Mouse (Mus musculus): ENCODE results near the gene Arhgap29.

The Arhgap29 gene

DNA sequence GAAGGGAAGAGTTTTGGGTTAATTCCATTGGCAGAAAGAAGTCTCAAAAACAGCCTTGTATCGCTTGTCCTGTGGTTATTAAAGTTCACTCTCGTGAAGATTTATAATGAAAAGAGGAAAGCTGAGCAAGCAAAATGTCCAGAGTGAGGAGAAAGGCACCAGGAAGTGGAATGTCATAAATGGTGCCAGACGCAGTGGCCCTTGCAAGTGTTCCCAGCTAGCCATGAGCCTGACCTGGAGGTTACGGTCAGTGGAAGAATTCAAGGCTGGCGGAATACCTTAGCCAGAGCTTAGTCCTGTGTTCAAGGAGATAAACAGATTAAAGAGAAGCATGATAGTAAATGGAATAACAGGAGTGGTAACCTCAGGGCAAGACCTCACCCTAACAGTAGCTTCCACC, 66.8 kb downstream of the Arhgap29 start:
- DNase-seq: no peak

- no peak for DNase-seq
Observed at GRCm38 (mm10) chr3:122021029-122021652, 68.8 kb downstream of the Arhgap29 start.

GRCm38 (mm10) chr3:122022355-122022754, 70.0 kb downstream of the Arhgap29 start:
- DNase-seq: no peak

- no peak for DNase-seq
Observed at GRCm38 (mm10) chr3:122026676-122027075, 74.3 kb downstream of the Arhgap29 start.

DNA sequence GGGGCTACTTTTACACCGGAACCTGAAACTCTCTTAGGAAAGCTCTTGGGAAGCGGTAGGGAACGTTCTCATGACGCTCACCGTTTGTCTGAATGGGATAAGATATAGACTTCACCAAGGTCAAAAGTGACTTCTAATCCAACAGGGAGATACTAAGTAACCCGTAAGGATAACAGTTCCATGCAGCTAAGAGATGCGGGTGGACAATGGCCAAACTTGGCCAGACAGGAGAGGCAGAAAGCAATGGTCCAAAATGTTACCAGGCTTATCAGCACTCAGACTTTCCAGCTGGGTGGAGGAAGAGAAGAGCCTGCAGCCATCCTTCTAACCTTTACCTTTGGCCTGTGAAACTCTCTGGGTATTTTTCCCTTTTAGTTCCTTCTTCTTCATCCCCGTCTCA, 75.4 kb downstream of the Arhgap29 start:
- DNase-seq: no peak

DNA sequence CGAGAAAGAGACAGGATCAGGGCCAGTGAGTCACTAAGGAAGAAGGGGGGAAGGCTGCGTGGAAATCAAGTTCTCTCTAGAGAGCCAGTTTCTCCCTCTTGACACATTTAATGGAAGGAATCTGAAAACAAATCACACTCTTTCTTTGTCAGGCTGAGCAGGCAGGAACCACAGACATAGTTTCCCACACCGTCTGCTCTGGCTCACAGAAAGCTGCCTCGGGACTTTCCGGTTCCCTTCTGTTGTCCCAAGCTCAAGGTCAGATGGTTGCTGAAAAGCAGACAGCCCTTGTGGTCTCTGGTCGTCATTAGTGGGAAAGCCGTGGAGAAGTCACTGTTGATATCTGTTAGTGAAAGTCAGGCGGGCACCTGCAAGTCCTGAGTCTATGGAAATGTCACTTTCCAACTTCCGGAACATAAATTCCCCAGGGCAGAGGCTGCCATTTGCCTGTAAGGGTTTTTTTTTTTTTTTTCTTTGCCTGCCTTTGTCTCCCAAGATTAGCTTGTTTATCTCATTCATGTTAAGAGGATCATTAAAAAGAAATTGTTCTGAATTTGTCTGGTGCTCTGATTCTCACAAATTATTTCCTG, 81.0 kb downstream of the Arhgap29 start:
- DNase-seq: no peak

DNA sequence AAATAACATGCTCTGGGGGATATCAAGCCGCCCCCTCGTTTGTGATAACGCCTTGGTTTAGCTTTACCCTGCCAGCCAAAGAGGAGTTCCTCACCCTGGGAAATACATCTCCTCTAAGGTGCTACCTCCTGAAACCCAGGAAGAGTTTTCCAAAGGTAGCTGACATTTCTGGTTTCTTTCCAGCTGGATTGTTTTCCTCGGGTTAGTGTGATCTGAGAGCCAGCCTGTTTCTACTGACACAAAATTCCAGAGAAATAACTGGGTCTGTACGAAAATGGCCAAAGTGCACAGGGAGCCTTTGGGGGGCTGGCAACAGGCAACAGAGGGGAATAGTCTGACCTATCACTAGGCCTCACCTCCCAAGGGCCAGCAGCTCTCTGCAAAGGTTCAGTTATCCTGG, 81.9 kb downstream of the Arhgap29 start:
- DNase-seq: no peak

DNA sequence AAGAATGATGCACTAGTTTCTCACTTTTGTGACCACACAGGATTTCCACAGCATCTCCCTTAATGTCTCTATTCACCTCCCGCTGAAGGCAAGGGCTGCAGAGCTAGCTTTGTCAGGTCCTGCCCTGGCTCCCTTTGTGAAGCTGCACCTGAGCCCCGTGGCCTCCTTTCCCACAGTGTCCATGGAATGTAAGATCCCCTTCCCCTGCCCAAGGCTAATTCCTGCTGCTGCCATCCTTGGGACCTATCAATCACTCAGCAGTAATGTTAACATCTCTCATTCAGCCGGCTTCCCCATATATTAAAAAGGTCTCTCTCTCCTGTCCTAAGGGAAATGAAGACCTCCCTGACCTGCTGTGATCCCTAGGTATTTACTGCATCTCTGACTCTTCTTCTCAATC, 82.8 kb downstream of the Arhgap29 start:
- DNase-seq: no peak

DNA sequence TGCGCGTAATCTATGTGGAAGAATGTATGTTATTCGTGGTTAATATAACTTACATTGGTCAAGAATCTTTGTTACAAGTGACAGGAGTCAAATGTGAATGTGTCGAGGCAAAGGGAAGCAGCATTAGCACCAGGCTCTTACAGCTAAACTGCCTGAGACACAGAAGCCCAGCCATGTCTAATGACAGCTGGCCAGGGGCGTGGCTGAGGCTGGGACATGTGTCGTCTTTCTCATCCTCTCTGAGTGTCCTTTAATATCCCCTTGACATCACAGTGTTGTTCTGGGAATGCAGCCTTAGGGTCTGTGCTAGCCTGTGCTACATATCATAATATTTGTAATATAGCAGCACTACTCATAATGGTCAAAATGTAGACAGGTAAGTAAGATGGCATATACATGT, 88.2 kb downstream of the Arhgap29 start:
- no peak for DNase-seq

DNA sequence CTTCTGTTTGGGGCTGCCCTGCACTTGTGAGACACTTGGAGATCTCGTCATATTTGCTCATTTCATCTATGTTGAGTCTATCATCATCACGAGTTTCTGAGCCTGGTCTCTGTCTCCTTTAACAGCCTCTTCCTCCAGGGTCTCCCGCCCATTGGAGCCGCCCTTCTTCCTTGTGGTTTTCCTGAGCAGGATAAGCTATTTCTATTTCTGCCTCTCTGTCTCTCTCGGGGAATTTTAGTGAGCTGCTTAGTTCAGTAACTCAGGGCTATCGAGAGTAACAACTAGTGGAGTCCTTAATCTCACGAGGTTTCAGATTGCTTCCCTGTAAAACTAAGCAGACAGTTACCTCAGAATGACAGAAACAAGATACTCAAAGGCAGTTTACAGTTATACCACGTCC, 90.8 kb downstream of the Arhgap29 start:
- DNase-seq: no peak

- no peak for DNase-seq
Observed at GRCm38 (mm10) chr3:122043799-122044547, 91.6 kb downstream of the Arhgap29 start, which contains the start of gene Abca4. TSS of gene Abca4 (plus strand) at chr3:122044443.

DNA sequence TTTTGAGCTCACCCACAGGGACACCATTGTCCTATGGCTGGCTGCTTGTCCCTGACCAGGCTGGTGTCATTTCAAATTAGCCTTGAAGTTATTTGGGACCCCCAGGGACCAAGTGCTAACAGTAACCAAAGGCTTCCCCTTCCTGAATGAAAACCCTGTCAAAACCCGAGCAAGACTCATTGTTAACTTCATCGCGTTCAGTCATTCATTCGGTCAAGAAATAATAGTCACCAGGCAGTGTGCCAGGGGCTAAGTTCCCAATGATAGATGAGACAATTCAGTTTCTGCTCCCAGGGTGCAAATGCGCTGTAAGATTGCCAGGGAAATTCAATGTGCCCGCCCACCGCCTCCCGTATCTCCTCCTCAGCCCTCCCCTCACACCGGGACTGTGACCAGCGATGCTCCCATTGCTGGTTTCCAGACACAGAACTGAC, 93.9 kb downstream of the Arhgap29 start:
- no peak for DNase-seq

DNA sequence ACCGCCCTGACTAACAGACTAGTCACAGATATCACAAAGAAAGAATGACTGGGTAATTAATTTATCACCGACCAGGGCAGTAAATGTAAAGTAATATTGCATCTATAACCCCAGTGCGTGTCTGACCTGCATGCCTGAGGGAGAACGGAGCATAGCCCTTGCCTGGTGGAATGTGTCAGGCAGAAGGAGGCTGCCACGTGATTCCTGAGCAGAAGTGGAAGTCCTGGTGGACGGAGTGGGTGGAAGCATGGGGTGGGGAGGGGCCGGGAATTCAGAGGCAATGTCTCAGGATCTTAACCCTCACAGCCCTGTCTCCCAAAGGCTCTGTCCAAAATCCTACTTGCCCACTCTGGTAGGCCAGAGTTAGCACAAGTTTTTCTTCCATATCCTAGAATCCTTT, 95.1 kb downstream of the Arhgap29 start:
- no peak for DNase-seq

GRCm38 (mm10) chr3:122047921-122048861, 95.8 kb downstream of the Arhgap29 start:
- peak; percentile 51 for DNase-seq

DNA sequence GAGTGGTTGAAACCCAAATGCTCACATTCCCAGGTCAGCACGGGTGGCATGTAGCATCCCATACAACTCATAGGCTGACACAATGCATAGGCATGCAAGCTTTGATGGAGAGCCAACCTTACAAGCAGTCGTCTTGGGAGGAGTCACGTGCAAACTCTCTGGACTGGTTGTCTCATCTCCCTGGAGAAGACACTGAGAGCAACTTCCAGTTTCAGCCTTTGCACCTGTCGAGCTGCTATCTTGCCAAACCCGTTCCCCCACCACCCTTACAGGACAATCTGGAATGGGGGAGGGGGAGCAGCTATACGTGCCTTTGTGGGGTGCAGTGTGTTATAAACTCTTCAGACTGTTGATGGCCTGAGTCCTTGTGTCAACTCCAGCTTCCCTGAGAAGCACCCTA, 96.8 kb downstream of the Arhgap29 start:
- no peak for DNase-seq

DNA sequence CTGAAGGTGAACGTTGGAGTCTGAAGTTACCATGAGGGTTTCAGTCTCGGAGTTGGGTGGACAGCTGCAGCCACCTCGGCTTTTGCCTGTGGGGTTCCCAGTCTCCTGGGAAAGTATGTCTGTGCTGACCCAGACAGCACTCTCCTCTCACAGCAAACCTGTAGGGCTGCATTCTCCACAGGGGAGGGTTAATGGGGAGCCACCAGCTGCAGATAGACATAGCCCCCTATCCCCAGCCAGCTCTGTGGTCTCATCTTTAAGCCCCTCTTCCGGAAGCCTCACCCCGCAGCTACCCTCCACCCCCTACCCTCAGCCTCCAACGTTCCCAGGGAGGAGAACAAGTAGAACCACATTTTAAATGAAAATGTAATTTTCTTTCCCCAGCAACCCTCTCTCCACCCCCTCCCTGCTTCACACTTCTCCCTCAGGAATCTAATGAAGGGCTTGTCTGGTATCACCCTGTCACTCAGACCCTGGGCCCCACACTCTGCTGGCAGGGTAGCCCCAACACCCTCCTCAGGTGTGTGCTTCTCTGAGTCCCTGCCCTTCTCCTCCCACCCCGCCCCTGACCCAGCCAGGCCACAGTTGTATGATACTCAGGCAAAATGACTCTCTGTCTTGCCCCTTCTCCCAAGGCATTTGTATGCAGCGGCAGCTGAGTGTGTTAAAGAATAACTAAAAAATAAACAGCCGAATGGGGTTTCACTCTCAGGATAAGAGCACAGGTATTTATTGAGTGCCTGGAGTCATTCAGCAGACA, 106.3 kb downstream of the Arhgap29 start:
- DNase-seq: no peak

DNA sequence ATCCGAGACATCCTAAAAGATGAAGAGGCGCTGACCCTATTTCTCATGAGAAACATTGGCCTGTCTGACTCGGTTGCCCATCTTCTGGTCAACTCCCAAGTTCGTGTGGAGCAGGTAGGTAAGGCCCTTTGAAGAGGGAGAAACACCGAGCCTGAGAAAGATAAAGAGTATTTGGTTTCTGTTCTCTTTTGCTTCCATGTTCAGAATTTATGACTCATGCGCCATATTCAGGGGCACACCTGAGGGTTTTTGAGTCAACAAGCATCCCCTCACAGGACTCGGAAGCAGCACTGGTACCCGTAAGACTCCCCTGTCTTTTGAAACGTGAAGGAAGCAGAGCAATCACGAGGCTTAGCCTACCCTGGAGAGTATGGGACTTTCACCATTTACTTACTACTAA, 110.2 kb downstream of the Arhgap29 start:
- no peak for DNase-seq

DNA sequence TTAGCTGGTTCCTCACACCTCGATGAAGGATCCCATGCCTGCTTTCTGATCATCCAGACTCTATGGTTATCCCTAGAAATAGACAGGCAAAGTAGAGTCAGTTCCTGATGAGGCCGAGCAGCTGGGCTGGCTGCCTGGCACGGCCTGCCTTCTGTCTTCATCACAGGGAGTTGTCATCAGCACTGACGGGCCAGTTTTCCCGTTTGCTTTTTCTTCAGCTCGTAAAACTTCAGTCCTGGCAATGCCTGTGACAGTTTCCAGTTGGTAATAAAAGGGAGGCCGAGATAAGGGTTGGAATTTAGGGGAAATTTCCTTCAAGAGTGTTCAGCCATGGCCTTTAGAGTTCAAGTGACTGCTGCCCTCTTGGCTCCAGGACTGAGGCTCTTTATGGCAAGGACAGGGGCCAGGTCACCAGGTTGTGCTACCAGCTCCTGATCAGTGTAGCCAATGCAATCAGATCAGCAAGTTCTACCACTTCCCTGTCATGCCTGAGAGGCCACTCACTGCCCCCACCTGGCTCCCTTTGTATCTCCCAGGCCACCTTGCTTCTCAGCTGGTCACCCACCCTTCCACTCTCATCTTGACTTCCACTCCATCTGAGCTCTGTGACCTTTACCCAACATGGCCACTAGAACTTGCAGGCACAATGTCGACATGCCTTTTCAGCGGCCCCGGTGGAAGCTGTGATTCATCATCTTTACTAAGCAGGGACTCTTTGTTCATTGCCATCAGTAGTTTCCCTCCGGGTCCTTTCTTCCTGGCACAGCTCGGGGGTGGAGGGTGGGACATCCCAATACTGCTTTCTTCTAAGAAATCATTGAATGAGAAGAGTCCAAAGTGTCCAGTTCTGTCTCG, 112.4 kb downstream of the Arhgap29 start:
- no peak for DNase-seq
